Mouse (Mus musculus): ENCODE data around the gene 4933402N03Rik. TPM values are rescaled to one million over a fixed set of nuclear protein-coding genes. Genes with fewer than 3 reads are reported as not detected.

4933402N03Rik gene
- polyA plus RNA-seq, 1 experiment from 2014 or later, result not detected

DNA sequence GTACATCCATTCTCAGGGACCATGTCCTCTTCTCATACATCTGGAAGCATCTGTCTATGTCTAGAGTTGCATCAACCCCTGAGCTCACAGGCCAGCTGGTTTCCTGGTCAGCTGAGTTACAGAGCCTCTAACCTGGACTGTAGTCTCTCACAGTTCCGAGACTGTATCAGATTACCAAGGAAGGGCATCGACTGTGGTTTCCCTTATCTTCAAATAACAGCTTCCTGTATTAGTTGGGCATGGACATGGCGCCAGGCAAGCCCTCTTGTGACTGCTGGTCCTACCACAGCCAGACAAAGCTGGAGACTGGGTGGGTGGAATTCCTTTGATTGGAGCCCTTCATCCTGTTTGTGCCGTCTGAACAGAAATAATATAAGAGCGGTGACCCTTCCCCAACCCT, 6.9 kb upstream of the 4933402N03Rik start:
- ATAC-seq (replicated peaks; ENCODE audit: low FRiP score), result no peak
- Histone ChIP-seq H3K4me2 (ENCODE audit: low read depth, low read length, severe bottlenecking) (no peak overlapping the region), H3K9me3 (ENCODE audit: control insufficient read depth, low read length) (no peaks in the 10 kb centered on the region), H3K36me3 (ENCODE audit: control insufficient read depth, insufficient read depth, low read length) (no peaks in the 10 kb centered on the region), H3K4me1 (replicated peaks; ENCODE audit: control insufficient read depth, insufficient read depth, low read length) (no peaks in the 10 kb centered on the region), H3K4me3 (ENCODE audit: low read depth, low read length) (no peak overlapping the region), H3K27me3 (ENCODE audit: control insufficient read depth, insufficient read depth, low read length) (no peaks in the 10 kb centered on the region), H3K9ac (ENCODE audit: low read length) (no peak overlapping the region), H3K27ac (ENCODE audit: low read depth, low read length) (no peak overlapping the region)
- no peak for DNase-seq (ENCODE audit: low spot score)
- WGBS, result 85% methylated on average over 5 of the region's 5 CpGs

DNA sequence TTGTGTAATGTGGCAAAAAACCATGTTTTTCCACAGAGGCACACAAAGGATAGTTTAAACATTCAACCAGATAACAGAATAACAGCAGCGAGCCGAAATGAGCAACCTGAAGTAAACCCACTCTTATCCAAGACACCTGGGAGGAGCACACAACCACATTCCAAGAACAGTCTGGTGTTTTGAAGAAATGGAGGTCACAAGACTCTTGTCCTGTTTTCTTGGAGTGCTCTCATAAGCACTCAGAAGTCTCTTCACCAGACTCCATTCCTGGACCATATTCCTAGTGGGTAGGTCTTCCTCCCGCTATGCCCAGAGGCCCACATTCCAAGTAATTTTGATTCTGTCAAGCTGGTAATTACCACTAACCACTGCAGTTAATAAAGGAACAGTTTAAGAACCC, 4.1 kb upstream of the 4933402N03Rik start:
- Histone ChIP-seq H3K4me3 (ENCODE audit: low read depth, low read length) (no peak overlapping the region), H3K9ac (ENCODE audit: low read length) (no peak overlapping the region), H3K36me3 (ENCODE audit: control insufficient read depth, insufficient read depth, low read length) (no peaks in the 10 kb centered on the region), H3K27me3 (ENCODE audit: control insufficient read depth, insufficient read depth, low read length) (no peaks in the 10 kb centered on the region), H3K27ac (ENCODE audit: low read depth, low read length) (no peak overlapping the region), H3K4me2 (ENCODE audit: low read depth, low read length, severe bottlenecking) (no peak overlapping the region), H3K9me3 (ENCODE audit: control insufficient read depth, low read length) (no peaks in the 10 kb centered on the region), H3K4me1 (replicated peaks; ENCODE audit: control insufficient read depth, insufficient read depth, low read length) (no peaks in the 10 kb centered on the region)
- ATAC-seq (replicated peaks; ENCODE audit: low FRiP score), result no peak
- no peak for DNase-seq (ENCODE audit: low spot score)
- 87% methylated on average over 3 of the region's 3 CpGs for WGBS

DNA sequence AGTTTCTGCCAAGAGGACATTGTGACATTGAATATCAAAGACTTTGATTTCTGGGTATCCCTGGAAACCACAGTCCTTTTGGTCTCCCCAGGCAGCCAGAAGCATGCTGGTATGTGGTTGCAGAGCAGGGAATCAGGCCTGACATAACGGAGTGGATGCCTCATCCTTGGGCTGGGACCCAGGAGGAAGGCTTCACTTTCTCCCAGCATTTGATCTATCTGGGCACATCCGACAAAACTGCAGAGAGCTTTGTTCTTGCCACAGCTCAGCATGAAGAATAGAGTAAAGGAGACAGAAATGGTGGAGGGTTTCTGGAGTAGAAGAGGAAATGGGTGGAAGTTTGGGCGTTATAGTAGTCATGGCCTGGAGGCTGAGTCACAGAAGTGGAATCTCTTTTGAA, 12.9 kb downstream of the 4933402N03Rik start:
- WGBS, result 74% methylated on average over 3 of the region's 3 CpGs
- Histone ChIP-seq H3K27ac (ENCODE audit: low read depth, low read length) (no peak overlapping the region), H3K9ac (ENCODE audit: low read length) (no peak overlapping the region), H3K4me2 (ENCODE audit: low read depth, low read length, severe bottlenecking) (no peak overlapping the region), H3K9me3 (ENCODE audit: control insufficient read depth, low read length) (no peaks in the 10 kb centered on the region), H3K27me3 (ENCODE audit: control insufficient read depth, insufficient read depth, low read length) (no peaks in the 10 kb centered on the region), H3K36me3 (ENCODE audit: control insufficient read depth, insufficient read depth, low read length) (no peaks in the 10 kb centered on the region), H3K4me1 (replicated peaks; ENCODE audit: control insufficient read depth, insufficient read depth, low read length) (no peaks in the 10 kb centered on the region), H3K4me3 (ENCODE audit: low read depth, low read length) (no peak overlapping the region)
- ATAC-seq (replicated peaks; ENCODE audit: low FRiP score), result no peak
- no peak for DNase-seq (ENCODE audit: low spot score)

DNA sequence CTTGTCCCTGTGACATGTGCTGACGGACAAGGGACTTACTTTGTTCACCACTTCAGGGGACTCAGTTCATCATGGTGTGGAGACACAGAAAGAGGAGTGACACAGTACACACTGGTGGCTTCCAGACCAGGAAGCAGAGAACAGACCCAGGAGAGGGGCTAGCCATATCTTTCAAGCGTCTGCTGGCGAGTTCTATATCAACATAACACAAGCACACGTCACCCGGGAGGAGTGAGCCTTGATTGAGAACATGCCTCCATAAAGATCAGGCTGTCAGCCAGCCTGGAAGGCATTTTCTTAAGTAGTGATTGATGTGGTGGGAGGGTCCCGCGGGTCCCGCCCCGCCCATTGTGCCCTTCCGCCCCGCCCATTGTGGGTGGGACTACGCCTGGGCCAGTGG, 16.1 kb downstream of the 4933402N03Rik start:
- Histone ChIP-seq H3K4me2 (ENCODE audit: low read depth, low read length, severe bottlenecking) (no peak overlapping the region), H3K4me1 (replicated peaks; ENCODE audit: control insufficient read depth, insufficient read depth, low read length) (no peaks in the 10 kb centered on the region), H3K36me3 (ENCODE audit: control insufficient read depth, insufficient read depth, low read length) (no peaks in the 10 kb centered on the region), H3K9ac (ENCODE audit: low read length) (no peak overlapping the region), H3K27ac (ENCODE audit: low read depth, low read length) (no peak overlapping the region), H3K4me3 (ENCODE audit: low read depth, low read length) (no peak overlapping the region), H3K27me3 (ENCODE audit: control insufficient read depth, insufficient read depth, low read length) (no peaks in the 10 kb centered on the region), H3K9me3 (ENCODE audit: control insufficient read depth, low read length) (no peaks in the 10 kb centered on the region)
- 80% methylated on average over 12 of the region's 12 CpGs for WGBS
- ATAC-seq (replicated peaks; ENCODE audit: low FRiP score) (no peak), DNase-seq (ENCODE audit: low spot score) (no peak)

DNA sequence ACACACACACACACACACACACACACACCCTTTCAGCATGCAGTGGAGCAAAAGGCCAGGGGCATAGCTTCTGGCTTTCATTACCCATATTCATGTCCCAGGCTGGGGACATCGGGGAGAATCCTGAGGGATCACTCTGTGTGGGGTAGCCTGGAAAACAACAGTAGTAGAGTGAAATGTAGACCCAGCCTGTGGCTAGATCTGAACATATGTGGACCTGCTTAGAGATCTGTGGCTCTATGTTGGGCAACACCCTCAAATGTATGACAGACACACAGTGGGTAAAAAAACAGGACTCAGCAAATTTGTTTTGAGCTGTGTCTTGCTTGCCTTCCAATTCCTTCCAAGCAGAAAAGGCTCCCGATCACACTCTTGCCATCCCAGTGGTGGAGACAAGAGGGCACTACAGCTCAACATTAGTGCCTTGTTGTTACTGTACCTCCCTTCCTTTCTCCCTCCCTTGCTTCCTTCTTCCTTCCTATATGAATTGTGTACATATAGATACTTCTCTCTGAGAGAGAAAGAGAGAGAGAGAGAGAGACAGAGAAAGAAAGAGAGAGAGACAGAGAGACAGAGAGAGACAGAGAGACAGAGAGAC, 23.8 kb downstream of the 4933402N03Rik start:
- Histone ChIP-seq H3K4me2 (ENCODE audit: low read depth, low read length, severe bottlenecking) (no peak overlapping the region), H3K9me3 (ENCODE audit: control insufficient read depth, low read length) (no peaks in the 10 kb centered on the region), H3K4me3 (ENCODE audit: low read depth, low read length) (no peak overlapping the region), H3K36me3 (ENCODE audit: control insufficient read depth, insufficient read depth, low read length) (no peaks in the 10 kb centered on the region), H3K27me3 (ENCODE audit: control insufficient read depth, insufficient read depth, low read length) (no peaks in the 10 kb centered on the region), H3K9ac (ENCODE audit: low read length) (no peak overlapping the region), H3K27ac (ENCODE audit: low read depth, low read length) (no peak overlapping the region), H3K4me1 (replicated peaks; ENCODE audit: control insufficient read depth, insufficient read depth, low read length) (no peaks in the 10 kb centered on the region)
- ATAC-seq (replicated peaks; ENCODE audit: low FRiP score) (no peak), DNase-seq (ENCODE audit: low spot score) (no peak)
- WGBS, result 95% methylated on average over 2 of the region's 2 CpGs

DNA sequence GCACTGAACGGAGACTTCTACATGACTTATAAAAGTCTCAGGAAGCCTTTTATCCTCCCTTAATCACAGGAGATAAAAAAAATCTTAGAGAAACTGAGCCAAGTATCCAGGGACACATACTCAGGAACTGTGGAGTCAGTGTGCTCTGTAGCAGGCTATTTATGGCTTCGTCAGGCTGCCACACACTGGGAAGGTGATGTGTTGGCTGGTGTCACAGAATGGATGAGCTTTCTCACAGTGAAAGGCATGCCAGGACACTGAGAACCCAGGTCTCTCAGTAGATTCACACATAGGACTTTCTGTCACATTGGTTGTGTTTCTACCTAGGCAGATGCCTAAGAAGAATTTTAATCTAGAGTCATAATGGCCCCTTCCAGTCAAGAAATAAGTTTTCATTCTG, 31.7 kb downstream of the 4933402N03Rik start:
- no peak overlapping the region for H3K4me3 ChIP-seq (ENCODE audit: low read depth, low read length)
- ATAC-seq (replicated peaks; ENCODE audit: low FRiP score) (no peak), DNase-seq (ENCODE audit: low spot score) (no peak)
- H3K4me1 ChIP-seq (replicated peaks; ENCODE audit: control insufficient read depth, insufficient read depth, low read length), result no peaks in the 10 kb centered on the region
- H3K27me3 ChIP-seq (ENCODE audit: control insufficient read depth, insufficient read depth, low read length), result no peaks in the 10 kb centered on the region
- WGBS, result 85% methylated on average over 2 of the region's 2 CpGs
- H3K4me2 ChIP-seq (ENCODE audit: low read depth, low read length, severe bottlenecking), result no peak overlapping the region
- H3K36me3 ChIP-seq (ENCODE audit: control insufficient read depth, insufficient read depth, low read length), result no peaks in the 10 kb centered on the region
- H3K9me3 ChIP-seq (ENCODE audit: control insufficient read depth, low read length), result no peaks in the 10 kb centered on the region
- no peak overlapping the region for H3K9ac ChIP-seq (ENCODE audit: low read length)
- H3K27ac ChIP-seq (ENCODE audit: low read depth, low read length), result no peak overlapping the region

DNA sequence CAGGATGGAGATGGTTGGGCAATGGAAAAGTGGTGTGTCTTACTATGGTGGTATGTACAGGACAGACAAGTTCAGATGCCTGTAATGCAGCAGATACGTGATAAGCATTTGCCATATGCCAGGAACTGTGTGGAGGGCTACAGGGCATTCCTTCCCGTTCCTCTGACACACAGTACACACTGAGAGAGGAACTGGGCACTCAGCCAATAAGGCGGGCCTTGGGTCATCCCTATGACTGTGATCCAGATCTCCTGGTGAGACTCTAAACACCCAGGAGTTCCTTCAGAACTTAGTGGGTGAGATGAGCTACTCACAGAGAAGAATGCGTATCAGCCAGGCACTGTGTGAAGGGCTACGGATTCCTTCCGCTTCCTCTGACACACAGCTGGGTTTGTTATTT, 32.4 kb downstream of the 4933402N03Rik start:
- H3K9me3 ChIP-seq (ENCODE audit: control insufficient read depth, low read length), result no peaks in the 10 kb centered on the region
- no peaks in the 10 kb centered on the region for H3K27me3 ChIP-seq (ENCODE audit: control insufficient read depth, insufficient read depth, low read length)
- no peaks in the 10 kb centered on the region for H3K4me1 ChIP-seq (replicated peaks; ENCODE audit: control insufficient read depth, insufficient read depth, low read length)
- no peak overlapping the region for H3K27ac ChIP-seq (ENCODE audit: low read depth, low read length)
- no peak overlapping the region for H3K9ac ChIP-seq (ENCODE audit: low read length)
- no peak overlapping the region for H3K4me3 ChIP-seq (ENCODE audit: low read depth, low read length)
- no peak for ATAC-seq (replicated peaks; ENCODE audit: low FRiP score)
- WGBS, result 83% methylated on average over 6 of the region's 6 CpGs
- H3K4me2 ChIP-seq (ENCODE audit: low read depth, low read length, severe bottlenecking), result no peak overlapping the region
- H3K36me3 ChIP-seq (ENCODE audit: control insufficient read depth, insufficient read depth, low read length), result no peaks in the 10 kb centered on the region
- DNase-seq (ENCODE audit: low spot score), result no peak

DNA sequence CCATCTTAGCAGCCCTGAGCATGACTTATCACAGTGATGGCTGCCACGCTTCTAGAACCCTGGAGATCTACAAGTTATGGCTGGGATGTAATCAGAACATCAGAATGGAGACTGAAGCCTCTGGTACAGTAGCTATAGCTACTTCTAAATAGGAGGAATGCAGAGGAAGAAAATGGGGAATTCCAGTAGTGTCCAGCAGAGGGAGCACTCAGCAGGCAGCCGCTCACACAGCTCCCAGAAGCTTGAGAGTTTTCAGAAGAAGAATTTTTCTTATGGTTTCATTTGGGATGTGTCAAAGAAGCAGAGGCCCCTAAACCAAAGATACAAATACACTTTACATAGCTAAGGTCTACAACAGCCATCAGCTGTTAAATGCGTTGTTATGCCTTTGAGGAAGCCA, 33.6 kb downstream of the 4933402N03Rik start:
- peak; percentile 73 for DNase-seq (ENCODE audit: low spot score)
- 32% methylated on average over 3 of the region's 3 CpGs for WGBS

More for the DNA sequence above, 33.6 kb downstream of the 4933402N03Rik start:
- Histone ChIP-seq H3K4me1 (replicated peaks; ENCODE audit: control insufficient read depth, insufficient read depth, low read length) (no peaks in the 10 kb centered on the region), H3K9ac (ENCODE audit: low read length) (no peak overlapping the region), H3K9me3 (ENCODE audit: control insufficient read depth, low read length) (no peaks in the 10 kb centered on the region), H3K4me3 (ENCODE audit: low read depth, low read length) (no peak overlapping the region), H3K27me3 (ENCODE audit: control insufficient read depth, insufficient read depth, low read length) (no peaks in the 10 kb centered on the region), H3K36me3 (ENCODE audit: control insufficient read depth, insufficient read depth, low read length) (no peaks in the 10 kb centered on the region), H3K27ac (ENCODE audit: low read depth, low read length) (no peak overlapping the region), H3K4me2 (ENCODE audit: low read depth, low read length, severe bottlenecking) (no peak overlapping the region)
- no peak for ATAC-seq (replicated peaks; ENCODE audit: low FRiP score)

Data from forebrain, embryonic 11.5 days (tissue).